Mouse (Mus musculus): ENCODE data around the gene Serpine3. TPM values are rescaled to one million over a fixed set of nuclear protein-coding genes. Genes with fewer than 3 reads are reported as not detected.
"Not testable (repeated sequence)": the region's sequence is repeated elsewhere in the genome, so short reads cannot be mapped to it uniquely, and the experiment has no call there.

Gene Serpine3
- not detected in 2 replicates for polyA plus RNA-seq (2014; fragmentation: Nextera tagmentation; extraction: Ambion mirVana)

- 85% methylated on average over 8 of the region's 8 CpGs for WGBS
- Histone ChIP-seq H3K36me3 (ENCODE audit: control insufficient read depth, insufficient read depth, low read length) (no peaks in the 10 kb centered on the region), H3K27me3 (ENCODE audit: control insufficient read depth, insufficient read depth, low read length) (no peaks in the 10 kb centered on the region), H3K9ac (ENCODE audit: low read depth, low read length) (no peak within 1 kb of the TSS), H3K27ac (ENCODE audit: low read depth, low read length) (no peak within 1 kb of the TSS), H3K4me3 (ENCODE audit: low read depth, low read length) (no peak within 1 kb of the TSS), H3K9me3 (ENCODE audit: control insufficient read depth, low read length) (no peaks in the 10 kb centered on the region), H3K4me2 (replicated peaks; ENCODE audit: low read depth, low read length) (no peak within 1 kb of the TSS), H3K4me1 (replicated peaks; ENCODE audit: control insufficient read depth, insufficient read depth, low read length) (no peaks in the 10 kb centered on the region)
- DNase-seq (ENCODE audit: low spot score): no peak
- no peak for ATAC-seq (ENCODE audit: low FRiP score)
Observed at GRCm38 (mm10) chr14:62663367-62663766, at the start of gene Serpine3. Serpine3 (plus strand) TSS chr14:62663667.

DNA sequence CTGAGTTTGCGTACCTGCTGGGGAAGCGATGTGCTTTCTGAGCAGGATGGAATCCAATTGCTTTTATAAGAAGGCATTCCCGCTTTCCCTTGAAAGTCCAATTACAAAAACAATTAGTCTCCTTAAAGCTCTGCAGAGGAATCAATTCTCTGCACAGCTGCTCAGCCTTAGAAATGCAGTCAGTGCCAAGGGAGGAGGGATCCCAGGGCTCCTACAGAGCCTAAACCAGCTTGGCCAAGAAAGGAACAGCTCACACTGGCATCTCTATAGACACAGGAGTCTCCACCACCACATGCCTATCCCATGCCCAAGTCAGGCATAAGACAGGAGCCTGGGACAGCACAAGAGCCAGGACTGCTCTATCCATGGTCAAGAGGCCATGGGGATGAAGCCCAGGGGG, 41.1 kb upstream of the Serpine3 start:
- H3K36me3 ChIP-seq (ENCODE audit: control insufficient read depth, insufficient read depth, low read length): no peaks in the 10 kb centered on the region
- DNase-seq (ENCODE audit: low spot score) (no peak), ATAC-seq (ENCODE audit: low FRiP score) (no peak)
- H3K27ac ChIP-seq (ENCODE audit: low read depth, low read length): no peak overlapping the region
- H3K4me3 ChIP-seq (ENCODE audit: low read depth, low read length): no peak overlapping the region
- no peaks in the 10 kb centered on the region for H3K9me3 ChIP-seq (ENCODE audit: control insufficient read depth, low read length)
- whole genome bisulfite sequencing: 84% methylated on average over 3 of the region's 3 CpGs
- no peak overlapping the region for H3K9ac ChIP-seq (ENCODE audit: low read depth, low read length)
- H3K27me3 ChIP-seq (ENCODE audit: control insufficient read depth, insufficient read depth, low read length): no peaks in the 10 kb centered on the region
- no peak overlapping the region for H3K4me2 ChIP-seq (replicated peaks; ENCODE audit: low read depth, low read length)
- H3K4me1 ChIP-seq (replicated peaks; ENCODE audit: control insufficient read depth, insufficient read depth, low read length): no peaks in the 10 kb centered on the region

DNA sequence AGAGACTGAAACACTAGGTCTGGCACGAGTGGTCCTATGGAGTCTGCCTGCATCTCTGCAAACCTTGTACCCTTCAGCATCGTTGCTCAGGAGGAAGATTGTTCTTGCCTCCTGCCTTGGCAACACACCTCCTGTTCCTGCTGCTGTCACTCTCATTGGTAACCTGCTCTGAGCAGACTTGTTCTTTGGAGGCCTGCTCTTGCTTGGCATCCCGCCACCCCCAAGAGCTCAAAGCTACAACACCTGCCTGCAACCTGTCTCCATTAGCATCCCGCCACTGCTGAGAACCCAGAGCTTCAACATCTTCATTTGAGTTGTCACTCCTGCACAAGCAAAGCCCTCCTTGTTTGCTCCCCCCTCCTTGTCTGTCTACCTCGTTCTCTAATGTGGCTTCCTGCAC, 35.5 kb upstream of the Serpine3 start:
- ATAC-seq (ENCODE audit: low FRiP score) (no peak), DNase-seq (ENCODE audit: low spot score) (no peak)
- Histone ChIP-seq H3K36me3 (ENCODE audit: control insufficient read depth, insufficient read depth, low read length) (no peaks in the 10 kb centered on the region), H3K9ac (ENCODE audit: low read depth, low read length) (no peak overlapping the region), H3K4me3 (ENCODE audit: low read depth, low read length) (no peak overlapping the region), H3K4me1 (replicated peaks; ENCODE audit: control insufficient read depth, insufficient read depth, low read length) (no peaks in the 10 kb centered on the region), H3K4me2 (replicated peaks; ENCODE audit: low read depth, low read length) (no peak overlapping the region), H3K27me3 (ENCODE audit: control insufficient read depth, insufficient read depth, low read length) (no peaks in the 10 kb centered on the region), H3K27ac (ENCODE audit: low read depth, low read length) (no peak overlapping the region), H3K9me3 (ENCODE audit: control insufficient read depth, low read length) (no peaks in the 10 kb centered on the region; the same call in 1 of the 2 replicates)
- 92% methylated on average over 5 of the region's 5 CpGs for WGBS

GRCm38 (mm10) chr14:62637436-62638344, 25.8 kb upstream of the Serpine3 start:
- peak; percentile 49 for ATAC-seq (ENCODE audit: low FRiP score)

GRCm38 (mm10) chr14:62638345-62638702, 25.1 kb upstream of the Serpine3 start:
- 0 out of 2 replicates have a peak, but pooled peaks have one; percentile 19 for ATAC-seq (ENCODE audit: low FRiP score)
- no peaks in the 10 kb centered on the region for H3K9me3 ChIP-seq (ENCODE audit: control insufficient read depth, low read length)
- H3K4me1 ChIP-seq (replicated peaks; ENCODE audit: control insufficient read depth, insufficient read depth, low read length): no peaks in the 10 kb centered on the region
- H3K36me3 ChIP-seq (ENCODE audit: control insufficient read depth, insufficient read depth, low read length): no peaks in the 10 kb centered on the region
- no peak overlapping the region for H3K9ac ChIP-seq (ENCODE audit: low read depth, low read length)
- no peak overlapping the region for H3K4me2 ChIP-seq (replicated peaks; ENCODE audit: low read depth, low read length)
- no peak overlapping the region for H3K4me3 ChIP-seq (ENCODE audit: low read depth, low read length)
- no peak for DNase-seq (ENCODE audit: low spot score)
- 59% methylated on average over 6 of the region's 6 CpGs for WGBS
- H3K27ac ChIP-seq (ENCODE audit: low read depth, low read length): no peak overlapping the region
- no peaks in the 10 kb centered on the region; the same call in 1 of the 2 replicates for H3K27me3 ChIP-seq (ENCODE audit: control insufficient read depth, insufficient read depth, low read length)

More at GRCm38 (mm10) chr14:62637436-62638344, 25.8 kb upstream of the Serpine3 start:
- 36% methylated on average over 9 of the region's 9 CpGs for WGBS
- Histone ChIP-seq H3K4me2 (replicated peaks; ENCODE audit: low read depth, low read length) (no peak overlapping the region), H3K9ac (ENCODE audit: low read depth, low read length) (no peak overlapping the region), H3K27me3 (ENCODE audit: control insufficient read depth, insufficient read depth, low read length) (no peaks in the 10 kb centered on the region; the same call in 1 of the 2 replicates), H3K27ac (ENCODE audit: low read depth, low read length) (no peak overlapping the region), H3K4me3 (ENCODE audit: low read depth, low read length) (no peak overlapping the region), H3K9me3 (ENCODE audit: control insufficient read depth, low read length) (no peaks in the 10 kb centered on the region), H3K36me3 (ENCODE audit: control insufficient read depth, insufficient read depth, low read length) (no peaks in the 10 kb centered on the region), H3K4me1 (replicated peaks; ENCODE audit: control insufficient read depth, insufficient read depth, low read length) (no peaks in the 10 kb centered on the region)
- DNase-seq (ENCODE audit: low spot score): peak; percentile 31

- Histone ChIP-seq H3K36me3 (ENCODE audit: control insufficient read depth, insufficient read depth, low read length) (no peaks in the 10 kb centered on the region), H3K4me3 (ENCODE audit: low read depth, low read length) (no peak overlapping the region), H3K4me1 (replicated peaks; ENCODE audit: control insufficient read depth, insufficient read depth, low read length) (no peaks in the 10 kb centered on the region), H3K27ac (ENCODE audit: low read depth, low read length) (no peak overlapping the region), H3K27me3 (ENCODE audit: control insufficient read depth, insufficient read depth, low read length) (no peaks in the 10 kb centered on the region; the same call in 1 of the 2 replicates), H3K9me3 (ENCODE audit: control insufficient read depth, low read length) (no peaks in the 10 kb centered on the region), H3K9ac (ENCODE audit: low read depth, low read length) (no peak overlapping the region), H3K4me2 (replicated peaks; ENCODE audit: low read depth, low read length) (no peak overlapping the region)
- DNase-seq (ENCODE audit: low spot score) (no peak), ATAC-seq (ENCODE audit: low FRiP score) (no peak)
- 75% methylated on average over 6 of the region's 6 CpGs for WGBS
Observed at GRCm38 (mm10) chr14:62639111-62639510, 24.4 kb upstream of the Serpine3 start.

- no peak overlapping the region for H3K27ac ChIP-seq (ENCODE audit: low read depth, low read length)
- WGBS: 88% methylated on average over 5 of the region's 5 CpGs
- H3K9me3 ChIP-seq (ENCODE audit: control insufficient read depth, low read length): no peaks in the 10 kb centered on the region
- H3K27me3 ChIP-seq (ENCODE audit: control insufficient read depth, insufficient read depth, low read length): no peaks in the 10 kb centered on the region; the same call in 1 of the 2 replicates
- no peak overlapping the region for H3K9ac ChIP-seq (ENCODE audit: low read depth, low read length)
- H3K4me1 ChIP-seq (replicated peaks; ENCODE audit: control insufficient read depth, insufficient read depth, low read length): no peaks in the 10 kb centered on the region
- H3K4me3 ChIP-seq (ENCODE audit: low read depth, low read length): no peak overlapping the region
- H3K36me3 ChIP-seq (ENCODE audit: control insufficient read depth, insufficient read depth, low read length): no peaks in the 10 kb centered on the region
- ATAC-seq (ENCODE audit: low FRiP score): no peak
- no peak overlapping the region for H3K4me2 ChIP-seq (replicated peaks; ENCODE audit: low read depth, low read length)
- DNase-seq (ENCODE audit: low spot score): no peak
Observed at GRCm38 (mm10) chr14:62639551-62639950, 23.9 kb upstream of the Serpine3 start.

DNA sequence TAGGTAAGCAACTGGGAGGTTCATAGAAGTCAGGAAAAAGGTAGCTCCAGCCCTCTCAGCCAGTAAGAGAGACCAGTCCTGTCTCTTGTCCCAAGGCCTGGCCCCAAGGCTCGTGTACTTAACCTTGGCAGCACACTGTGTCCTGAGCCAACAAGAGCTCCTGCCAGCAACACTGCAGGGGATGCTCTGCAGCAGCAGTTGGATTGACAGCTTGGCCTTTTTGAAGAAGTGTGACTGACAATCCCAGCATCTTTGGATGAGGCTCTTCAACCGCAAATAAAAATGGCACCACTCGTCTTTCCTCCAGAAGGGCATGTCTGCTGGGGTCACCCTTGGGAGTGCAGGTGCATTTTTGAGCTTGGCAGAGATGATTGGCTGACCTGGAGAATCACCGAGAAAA, 23.1 kb upstream of the Serpine3 start:
- no peak overlapping the region for H3K9ac ChIP-seq (ENCODE audit: low read depth, low read length)
- 66% methylated on average over 4 of the region's 4 CpGs for WGBS
- DNase-seq (ENCODE audit: low spot score) (no peak), ATAC-seq (ENCODE audit: low FRiP score) (no peak)
- no peaks in the 10 kb centered on the region for H3K9me3 ChIP-seq (ENCODE audit: control insufficient read depth, low read length)
- no peaks in the 10 kb centered on the region; the same call in 1 of the 2 replicates for H3K27me3 ChIP-seq (ENCODE audit: control insufficient read depth, insufficient read depth, low read length)
- no peak overlapping the region for H3K27ac ChIP-seq (ENCODE audit: low read depth, low read length)
- no peaks in the 10 kb centered on the region for H3K36me3 ChIP-seq (ENCODE audit: control insufficient read depth, insufficient read depth, low read length)
- H3K4me3 ChIP-seq (ENCODE audit: low read depth, low read length): no peak overlapping the region
- no peaks in the 10 kb centered on the region for H3K4me1 ChIP-seq (replicated peaks; ENCODE audit: control insufficient read depth, insufficient read depth, low read length)
- no peak overlapping the region for H3K4me2 ChIP-seq (replicated peaks; ENCODE audit: low read depth, low read length)

- H3K4me1 ChIP-seq (replicated peaks; ENCODE audit: control insufficient read depth, insufficient read depth, low read length); H3K9ac ChIP-seq (ENCODE audit: low read depth, low read length); H3K36me3 ChIP-seq (ENCODE audit: control insufficient read depth, insufficient read depth, low read length); H3K27ac ChIP-seq (ENCODE audit: low read depth, low read length); DNase-seq (ENCODE audit: low spot score); ATAC-seq (ENCODE audit: low FRiP score); H3K9me3 ChIP-seq (ENCODE audit: control insufficient read depth, low read length); H3K4me3 ChIP-seq (ENCODE audit: low read depth, low read length); H3K4me2 ChIP-seq (replicated peaks; ENCODE audit: low read depth, low read length); H3K27me3 ChIP-seq (ENCODE audit: control insufficient read depth, insufficient read depth, low read length): not testable (repeated sequence)
- 89% methylated on average over 6 of the region's 7 CpGs for WGBS
Observed at GRCm38 (mm10) chr14:62642368-62642767, 21.1 kb upstream of the Serpine3 start.
